Mouse (Mus musculus): ENCODE results near the gene Ttc39b. TPM values are rescaled to one million over a fixed set of nuclear protein-coding genes. Genes with fewer than 3 reads are reported as not detected.
A peak's percentile ranks its signal among the peaks of the same experiment; 100 is the strongest.

Gene Ttc39b
- polyA plus RNA-seq, 1 experiment from 2014 or later: 2.9 TPM

DNA sequence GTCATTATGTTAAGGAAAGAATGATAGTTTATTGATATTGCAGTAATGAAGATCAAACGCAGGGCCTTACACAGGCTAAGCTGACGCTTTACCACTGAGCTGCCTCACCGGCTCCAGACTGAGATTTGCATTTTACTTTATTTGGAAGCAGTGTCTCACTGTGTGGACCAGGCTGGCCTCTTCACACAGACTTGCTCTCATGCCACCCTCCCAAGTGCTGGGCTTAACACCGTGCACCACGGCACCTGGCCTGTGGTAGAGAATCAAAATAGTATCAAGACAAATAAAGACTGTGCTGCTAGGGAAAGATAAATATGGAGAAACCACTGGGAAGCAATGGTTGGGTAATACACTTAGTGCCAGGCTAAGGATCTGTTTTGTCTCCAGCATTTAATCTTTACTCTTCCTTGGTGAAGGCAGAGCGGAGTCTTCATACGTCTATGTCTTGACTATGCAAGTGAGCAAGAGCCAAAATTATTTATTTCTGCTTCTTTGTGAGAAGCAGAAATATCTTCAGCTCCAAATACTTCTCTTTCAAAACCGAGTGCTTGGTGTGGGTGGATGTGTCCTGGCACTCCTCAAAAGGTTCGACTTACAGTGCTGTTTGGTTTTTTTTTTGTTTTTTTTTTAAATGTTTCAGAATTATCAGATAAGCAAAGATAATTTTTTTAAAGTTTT, 19.2 kb upstream of the Ttc39b start:
- Histone ChIP-seq H3K9me3 (replicated peaks; ENCODE audit: control insufficient read depth, low read length) (no peaks in the 10 kb centered on the region), H3K4me3 (ENCODE audit: low read depth, low read length) (no peak overlapping the region), H3K27me3 (ENCODE audit: control insufficient read depth, insufficient read depth, low read length) (no peaks in the 10 kb centered on the region), H3K9ac (ENCODE audit: low read depth, low read length) (no peak overlapping the region), H3K4me1 (ENCODE audit: control insufficient read depth, insufficient read depth, low read length) (no peaks in the 10 kb centered on the region), H3K4me2 (no peak overlapping the region), H3K36me3 (ENCODE audit: control insufficient read depth, insufficient read depth, low read length) (no peaks in the 10 kb centered on the region), H3K27ac (ENCODE audit: low read depth, low read length) (no peak overlapping the region)
- ATAC-seq (replicated peaks; ENCODE audit: insufficient number of reproducible peaks, low FRiP score, low TSS enrichment): peak; percentile 22; the same call in 1 of the 2 replicates
- WGBS (ENCODE audit: insufficient replicate concordance): 64% methylated on average over 9 of the region's 9 CpGs

GRCm38 (mm10) chr4:83342268-83342970, 18.4 kb upstream of the Ttc39b start:
- no peaks in the 10 kb centered on the region for H3K27me3 ChIP-seq (ENCODE audit: control insufficient read depth, insufficient read depth, low read length)
- no peaks in the 10 kb centered on the region for H3K4me1 ChIP-seq (ENCODE audit: control insufficient read depth, insufficient read depth, low read length)
- no peak for ATAC-seq (replicated peaks; ENCODE audit: insufficient number of reproducible peaks, low FRiP score, low TSS enrichment)
- no peak overlapping the region for H3K9ac ChIP-seq (ENCODE audit: low read depth, low read length)
- H3K27ac ChIP-seq (ENCODE audit: low read depth, low read length): no peak overlapping the region
- 40% methylated on average over 14 of the region's 14 CpGs for WGBS (ENCODE audit: insufficient replicate concordance)
- no peaks in the 10 kb centered on the region for H3K36me3 ChIP-seq (ENCODE audit: control insufficient read depth, insufficient read depth, low read length)
- H3K4me3 ChIP-seq (ENCODE audit: low read depth, low read length): no peak overlapping the region
- H3K4me2 ChIP-seq: no peak overlapping the region
- no peaks in the 10 kb centered on the region for H3K9me3 ChIP-seq (replicated peaks; ENCODE audit: control insufficient read depth, low read length)

- no peaks in the 10 kb centered on the region for H3K4me1 ChIP-seq (ENCODE audit: control insufficient read depth, insufficient read depth, low read length)
- H3K9ac ChIP-seq (ENCODE audit: low read depth, low read length): no peak overlapping the region
- no peak overlapping the region for H3K27ac ChIP-seq (ENCODE audit: low read depth, low read length)
- no peaks in the 10 kb centered on the region for H3K27me3 ChIP-seq (ENCODE audit: control insufficient read depth, insufficient read depth, low read length)
- ATAC-seq (replicated peaks; ENCODE audit: insufficient number of reproducible peaks, low FRiP score, low TSS enrichment): no peak
- H3K9me3 ChIP-seq (replicated peaks; ENCODE audit: control insufficient read depth, low read length): no peaks in the 10 kb centered on the region
- H3K36me3 ChIP-seq (ENCODE audit: control insufficient read depth, insufficient read depth, low read length): no peaks in the 10 kb centered on the region
- no peak overlapping the region for H3K4me3 ChIP-seq (ENCODE audit: low read depth, low read length)
- H3K4me2 ChIP-seq: no peak overlapping the region
- whole genome bisulfite sequencing (ENCODE audit: insufficient replicate concordance): 88% methylated on average over 1 of the region's 1 CpGs
Measured at GRCm38 (mm10) chr4:83339393-83339792, 15.3 kb upstream of the Ttc39b start.

DNA sequence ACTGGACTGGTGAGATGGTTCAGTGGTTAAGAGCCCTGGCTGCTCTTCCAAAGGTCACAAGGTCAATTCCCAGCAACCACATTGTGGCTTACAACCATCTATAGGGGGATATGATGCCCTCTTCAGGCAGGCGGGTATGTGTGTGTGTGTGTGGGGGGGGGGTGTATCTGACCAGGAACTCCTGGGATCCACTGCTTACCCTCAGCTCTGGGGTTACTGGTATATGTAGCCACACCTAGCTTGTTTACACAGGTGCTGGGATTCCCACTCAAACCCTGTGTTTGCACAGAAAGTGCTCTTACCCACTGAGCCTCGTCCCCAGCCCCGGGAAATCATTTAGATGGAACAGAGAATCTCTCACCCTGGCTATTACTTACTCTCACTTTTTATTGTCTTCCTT, 13.7 kb upstream of the Ttc39b start:
- Histone ChIP-seq H3K9me3 (replicated peaks; ENCODE audit: control insufficient read depth, low read length) (no peaks in the 10 kb centered on the region), H3K4me1 (ENCODE audit: control insufficient read depth, insufficient read depth, low read length) (no peaks in the 10 kb centered on the region), H3K27ac (ENCODE audit: low read depth, low read length) (no peak overlapping the region), H3K4me2 (no peak overlapping the region), H3K9ac (ENCODE audit: low read depth, low read length) (no peak overlapping the region), H3K4me3 (ENCODE audit: low read depth, low read length) (no peak overlapping the region), H3K27me3 (ENCODE audit: control insufficient read depth, insufficient read depth, low read length) (no peaks in the 10 kb centered on the region), H3K36me3 (ENCODE audit: control insufficient read depth, insufficient read depth, low read length) (no peaks in the 10 kb centered on the region)
- 66% methylated on average over 3 of the region's 3 CpGs for WGBS (ENCODE audit: insufficient replicate concordance)
- ATAC-seq (replicated peaks; ENCODE audit: insufficient number of reproducible peaks, low FRiP score, low TSS enrichment): no peak

GRCm38 (mm10) chr4:83330369-83330768, 6.3 kb upstream of the Ttc39b start:
- Histone ChIP-seq H3K36me3 (ENCODE audit: control insufficient read depth, insufficient read depth, low read length) (no peaks in the 10 kb centered on the region), H3K27me3 (ENCODE audit: control insufficient read depth, insufficient read depth, low read length) (no peaks in the 10 kb centered on the region), H3K9me3 (replicated peaks; ENCODE audit: control insufficient read depth, low read length) (no peaks in the 10 kb centered on the region), H3K4me2 (no peak overlapping the region), H3K4me1 (ENCODE audit: control insufficient read depth, insufficient read depth, low read length) (no peaks in the 10 kb centered on the region), H3K4me3 (ENCODE audit: low read depth, low read length) (no peak overlapping the region), H3K27ac (ENCODE audit: low read depth, low read length) (no peak overlapping the region), H3K9ac (ENCODE audit: low read depth, low read length) (no peak overlapping the region)
- WGBS (ENCODE audit: insufficient replicate concordance): 52% methylated on average over 4 of the region's 4 CpGs
- ATAC-seq (replicated peaks; ENCODE audit: insufficient number of reproducible peaks, low FRiP score, low TSS enrichment): no peak

DNA sequence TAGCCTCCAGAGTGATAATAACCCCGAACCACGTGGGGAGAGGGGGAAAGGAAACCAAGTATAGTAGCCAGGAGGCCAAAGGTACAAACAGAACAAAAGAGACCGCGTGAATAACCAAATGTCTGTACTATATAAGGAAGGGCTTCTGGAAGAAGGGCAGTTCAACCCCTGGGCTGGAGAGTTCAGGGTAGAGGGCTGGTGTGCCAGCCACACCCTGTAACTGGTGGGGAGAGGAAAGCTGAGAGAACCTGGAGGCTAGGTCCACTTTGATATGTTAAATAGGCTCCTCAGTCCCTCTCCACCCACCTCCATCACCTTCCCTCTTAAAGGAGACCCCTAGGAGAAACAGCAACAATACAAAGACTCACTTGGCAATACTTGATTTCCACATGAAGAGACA, 5.6 kb upstream of the Ttc39b start:
- no peaks in the 10 kb centered on the region for H3K36me3 ChIP-seq (ENCODE audit: control insufficient read depth, insufficient read depth, low read length)
- H3K4me1 ChIP-seq (ENCODE audit: control insufficient read depth, insufficient read depth, low read length): no peaks in the 10 kb centered on the region
- no peak overlapping the region for H3K9ac ChIP-seq (ENCODE audit: low read depth, low read length)
- 35% methylated on average over 4 of the region's 4 CpGs for WGBS (ENCODE audit: insufficient replicate concordance)
- H3K27ac ChIP-seq (ENCODE audit: low read depth, low read length): no peak overlapping the region
- H3K9me3 ChIP-seq (replicated peaks; ENCODE audit: control insufficient read depth, low read length): no peaks in the 10 kb centered on the region
- no peak overlapping the region for H3K4me3 ChIP-seq (ENCODE audit: low read depth, low read length)
- no peak for ATAC-seq (replicated peaks; ENCODE audit: insufficient number of reproducible peaks, low FRiP score, low TSS enrichment)
- no peak overlapping the region for H3K4me2 ChIP-seq
- H3K27me3 ChIP-seq (ENCODE audit: control insufficient read depth, insufficient read depth, low read length): no peaks in the 10 kb centered on the region

- Histone ChIP-seq H3K4me3 (ENCODE audit: low read depth, low read length) (no peak overlapping the region), H3K36me3 (ENCODE audit: control insufficient read depth, insufficient read depth, low read length) (no peaks in the 10 kb centered on the region), H3K4me2 (no peak overlapping the region), H3K9me3 (replicated peaks; ENCODE audit: control insufficient read depth, low read length) (no peaks in the 10 kb centered on the region), H3K4me1 (ENCODE audit: control insufficient read depth, insufficient read depth, low read length) (no peaks in the 10 kb centered on the region), H3K27ac (ENCODE audit: low read depth, low read length) (no peak overlapping the region), H3K27me3 (ENCODE audit: control insufficient read depth, insufficient read depth, low read length) (no peaks in the 10 kb centered on the region), H3K9ac (ENCODE audit: low read depth, low read length) (no peak overlapping the region)
- 41% methylated on average over 9 of the region's 9 CpGs for WGBS (ENCODE audit: insufficient replicate concordance)
- no peak for ATAC-seq (replicated peaks; ENCODE audit: insufficient number of reproducible peaks, low FRiP score, low TSS enrichment)
Measured at GRCm38 (mm10) chr4:83328026-83328945, 4.2 kb upstream of the Ttc39b start.

- H3K9ac ChIP-seq (ENCODE audit: low read depth, low read length): no peak overlapping the region
- no peak overlapping the region for H3K4me3 ChIP-seq (ENCODE audit: low read depth, low read length)
- no peaks in the 10 kb centered on the region for H3K4me1 ChIP-seq (ENCODE audit: control insufficient read depth, insufficient read depth, low read length)
- no peak overlapping the region for H3K4me2 ChIP-seq
- no peaks in the 10 kb centered on the region for H3K9me3 ChIP-seq (replicated peaks; ENCODE audit: control insufficient read depth, low read length)
- no peak overlapping the region for H3K27ac ChIP-seq (ENCODE audit: low read depth, low read length)
- ATAC-seq (replicated peaks; ENCODE audit: insufficient number of reproducible peaks, low FRiP score, low TSS enrichment): no peak
- H3K27me3 ChIP-seq (ENCODE audit: control insufficient read depth, insufficient read depth, low read length): no peaks in the 10 kb centered on the region
- H3K36me3 ChIP-seq (ENCODE audit: control insufficient read depth, insufficient read depth, low read length): no peaks in the 10 kb centered on the region
- WGBS (ENCODE audit: insufficient replicate concordance): 50% methylated on average over 4 of the region's 4 CpGs
Measured at GRCm38 (mm10) chr4:83327526-83327925, 3.5 kb upstream of the Ttc39b start.
